Mouse (Mus musculus): ENCODE measurements around the gene Focad.

DNA sequence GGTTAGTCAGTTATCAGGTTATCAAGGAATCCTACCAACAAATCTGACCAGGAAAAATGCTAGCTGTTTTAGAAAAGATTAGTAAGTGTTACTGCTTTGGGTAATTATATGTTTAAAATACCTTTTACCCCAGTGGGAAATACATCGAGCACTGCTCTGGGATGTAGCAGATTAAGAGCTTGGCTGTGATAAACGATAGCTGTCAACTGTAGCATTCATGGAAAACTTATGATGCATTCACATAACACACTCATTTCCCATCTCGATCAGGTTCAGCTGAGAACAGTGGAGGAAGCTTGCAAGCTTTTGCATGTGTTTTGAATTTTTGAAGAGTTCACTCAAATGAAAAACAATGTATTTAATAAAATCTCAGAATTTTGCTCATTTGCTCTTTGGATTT, 14.2 kb downstream of the Focad start:
- TF ChIP-seq CTCF (IDR thresholded peaks at IDR 0.05; ENCODE audit: extremely low read depth, insufficient read depth, low read length) (no peak), POLR2A (IDR thresholded peaks at IDR 0.05; ENCODE audit: extremely low read depth, insufficient read depth, low read length) (no peak)
